Mouse (Mus musculus): ENCODE measurements around the gene Gatad2a. TPM values are rescaled to one million over a fixed set of nuclear protein-coding genes. Genes with fewer than 3 reads are reported as not detected.

Gene Gatad2a
- total and polyA plus RNA-seq, 2 experiments from 2014 or later: 19.3 to 30.1 TPM

- TF ChIP-seq CTCF (IDR thresholded peaks at IDR 0.05): no peak
- Histone ChIP-seq H3K4me1 (ENCODE audit: insufficient read depth, low read length) (peaks cover 20% of the 10 kb centered on the region; the same call in 1 of the 2 replicates), H3K4me2 (ENCODE audit: low read depth, low read length, poor library complexity, severe bottlenecking) (no peak overlapping the region), H3K4me3 (ENCODE audit: low read depth, low read length) (no peak overlapping the region), H3K27ac (ENCODE audit: low read depth, low read length) (no peak overlapping the region), H3K27me3 (ENCODE audit: insufficient read depth, low read length) (no peaks in the 10 kb centered on the region), H3K9ac (replicated peaks; ENCODE audit: low read length, poor library complexity, severe bottlenecking) (no peak overlapping the region), H3K36me3 (ENCODE audit: insufficient read depth, low read length) (0 out of 2 replicates have a peak, but pooled peaks cover 2% of the 10 kb centered on the region), H3K9me3 (ENCODE audit: low read length) (no peaks in the 10 kb centered on the region)
- ATAC-seq (ENCODE audit: low FRiP score) (no peak), DNase-seq (ENCODE audit: low spot score) (no peak)
- WGBS: 90% methylated on average over 2 of the region's 2 CpGs
Measured at GRCm38 (mm10) chr8:69899876-69900275, 96.3 kb downstream of the Gatad2a start.

- no peak for DNase-seq (ENCODE audit: low spot score)
- Histone ChIP-seq H3K27ac (ENCODE audit: low read depth, low read length) (no peak overlapping the region), H3K27me3 (ENCODE audit: insufficient read depth, low read length) (no peaks in the 10 kb centered on the region), H3K4me1 (ENCODE audit: insufficient read depth, low read length) (peaks cover 20% of the 10 kb centered on the region; the same call in 1 of the 2 replicates), H3K36me3 (ENCODE audit: insufficient read depth, low read length) (0 out of 2 replicates have a peak, but pooled peaks cover 2% of the 10 kb centered on the region), H3K9ac (replicated peaks; ENCODE audit: low read length, poor library complexity, severe bottlenecking) (no peak overlapping the region), H3K9me3 (ENCODE audit: low read length) (no peaks in the 10 kb centered on the region), H3K4me3 (ENCODE audit: low read depth, low read length) (no peak overlapping the region), H3K4me2 (ENCODE audit: low read depth, low read length, poor library complexity, severe bottlenecking) (no peak overlapping the region)
- ATAC-seq (ENCODE audit: low FRiP score): no peak
- TF ChIP-seq CTCF (IDR thresholded peaks at IDR 0.05): no peak
- 85% methylated on average over 6 of the region's 6 CpGs for WGBS
Measured at GRCm38 (mm10) chr8:69897857-69898256, 98.3 kb downstream of the Gatad2a start.

DNA sequence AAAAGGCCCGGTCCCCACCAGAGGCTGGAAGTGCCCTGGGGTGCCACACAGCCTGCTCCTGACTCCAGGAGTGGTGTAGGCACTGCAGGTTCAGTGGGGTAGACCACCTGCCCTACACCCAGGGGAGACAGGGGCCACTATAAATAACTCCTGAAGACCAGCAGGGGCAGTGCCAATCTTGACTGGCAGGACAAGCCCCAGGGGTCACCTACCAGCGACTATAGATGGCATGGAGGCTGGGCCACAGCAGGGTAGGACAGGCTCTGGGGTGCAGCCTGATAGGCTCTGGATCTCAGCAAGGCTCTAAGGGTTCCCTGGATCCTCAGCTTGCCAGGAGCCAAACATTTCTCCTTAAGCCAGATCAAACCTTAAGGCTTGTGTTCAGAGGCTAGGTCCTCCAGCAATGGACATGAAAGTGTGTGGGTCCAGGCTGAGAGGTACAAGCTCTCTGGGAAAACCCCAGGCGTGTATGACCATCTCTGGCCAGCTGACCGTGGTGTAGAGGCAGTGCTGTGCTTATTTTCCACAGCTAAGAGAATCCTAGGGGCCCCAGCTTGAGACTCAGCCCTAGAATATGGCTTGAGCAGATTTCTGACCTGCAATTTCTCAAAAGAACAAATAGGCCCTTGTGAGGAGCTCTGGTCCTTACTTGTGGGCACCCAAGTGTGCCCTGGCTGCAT, 100.3 kb downstream of the Gatad2a start:
- no peaks in the 10 kb centered on the region for H3K27me3 ChIP-seq (ENCODE audit: insufficient read depth, low read length)
- 73% methylated on average over 4 of the region's 4 CpGs for WGBS
- DNase-seq (ENCODE audit: low spot score) (no peak), ATAC-seq (ENCODE audit: low FRiP score) (no peak)
- H3K4me3 ChIP-seq (ENCODE audit: low read depth, low read length): no peak overlapping the region
- H3K4me1 ChIP-seq (ENCODE audit: insufficient read depth, low read length): peaks cover 16% of the 10 kb centered on the region; the same call in 1 of the 2 replicates
- H3K36me3 ChIP-seq (ENCODE audit: insufficient read depth, low read length): 0 out of 2 replicates have a peak, but pooled peaks cover 2% of the 10 kb centered on the region
- H3K27ac ChIP-seq (ENCODE audit: low read depth, low read length): no peak overlapping the region
- H3K4me2 ChIP-seq (ENCODE audit: low read depth, low read length, poor library complexity, severe bottlenecking): no peak overlapping the region
- no peak for TF ChIP-seq CTCF (IDR thresholded peaks at IDR 0.05)
- H3K9me3 ChIP-seq (ENCODE audit: low read length): no peaks in the 10 kb centered on the region
- no peak overlapping the region for H3K9ac ChIP-seq (replicated peaks; ENCODE audit: low read length, poor library complexity, severe bottlenecking)

DNA sequence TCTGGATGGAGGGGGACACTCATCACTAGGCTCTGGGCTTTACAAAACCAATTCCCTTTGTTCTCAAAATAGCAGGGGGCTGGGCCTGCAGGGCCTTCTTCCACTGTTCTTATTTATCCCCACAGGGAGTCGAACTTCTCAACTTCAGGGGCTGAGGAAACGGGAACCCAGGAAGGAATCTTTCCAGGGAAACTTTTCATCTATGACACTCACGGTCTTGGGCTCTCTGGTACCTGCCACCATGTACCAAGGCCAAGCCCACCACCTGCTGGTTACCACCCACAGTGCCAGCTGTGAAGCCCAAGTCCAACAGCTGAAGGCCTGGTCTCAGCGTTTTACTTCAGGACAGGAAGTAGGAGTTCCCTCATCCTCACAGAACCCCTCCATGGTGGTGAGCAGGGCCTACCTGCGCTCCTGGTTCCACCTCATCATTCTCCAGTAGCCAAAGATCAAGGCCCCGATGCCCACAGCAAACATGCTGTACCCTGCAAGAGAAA, 101.3 kb downstream of the Gatad2a start:
- no peak for TF ChIP-seq CTCF (IDR thresholded peaks at IDR 0.05)
- 45% methylated on average over 6 of the region's 6 CpGs for WGBS

GRCm38 (mm10) chr8:69893863-69894262, 102.3 kb downstream of the Gatad2a start:
- Histone ChIP-seq H3K36me3 (ENCODE audit: insufficient read depth, low read length) (0 out of 2 replicates have a peak, but pooled peaks cover 2% of the 10 kb centered on the region), H3K27ac (ENCODE audit: low read depth, low read length) (no peak overlapping the region), H3K4me2 (ENCODE audit: low read depth, low read length, poor library complexity, severe bottlenecking) (no peak overlapping the region), H3K27me3 (ENCODE audit: insufficient read depth, low read length) (peaks cover 14% of the 10 kb centered on the region), H3K9me3 (ENCODE audit: low read length) (no peaks in the 10 kb centered on the region), H3K9ac (replicated peaks; ENCODE audit: low read length, poor library complexity, severe bottlenecking) (no peak overlapping the region), H3K4me1 (ENCODE audit: insufficient read depth, low read length) (0 out of 2 replicates have a peak, but pooled peaks cover 2% of the 10 kb centered on the region), H3K4me3 (ENCODE audit: low read depth, low read length) (no peak overlapping the region)
- ATAC-seq (ENCODE audit: low FRiP score) (peak; percentile 39; the same call in 1 of the 2 replicates), DNase-seq (ENCODE audit: low spot score) (peak; percentile 77)
- peak; percentile 72 for TF ChIP-seq CTCF (IDR thresholded peaks at IDR 0.05)
- 25% methylated on average over 17 of the region's 17 CpGs for WGBS

More for the DNA sequence above, 101.3 kb downstream of the Gatad2a start:
- Histone ChIP-seq H3K9ac (replicated peaks; ENCODE audit: low read length, poor library complexity, severe bottlenecking) (no peak overlapping the region), H3K4me2 (ENCODE audit: low read depth, low read length, poor library complexity, severe bottlenecking) (no peak overlapping the region), H3K36me3 (ENCODE audit: insufficient read depth, low read length) (0 out of 2 replicates have a peak, but pooled peaks cover 2% of the 10 kb centered on the region), H3K4me3 (ENCODE audit: low read depth, low read length) (no peak overlapping the region), H3K27ac (ENCODE audit: low read depth, low read length) (no peak overlapping the region), H3K27me3 (ENCODE audit: insufficient read depth, low read length) (peaks cover 7% of the 10 kb centered on the region; the same call in 1 of the 2 replicates), H3K9me3 (ENCODE audit: low read length) (no peaks in the 10 kb centered on the region), H3K4me1 (ENCODE audit: insufficient read depth, low read length) (peaks cover 7% of the 10 kb centered on the region; the same call in 1 of the 2 replicates)
- DNase-seq (ENCODE audit: low spot score) (no peak), ATAC-seq (ENCODE audit: low FRiP score) (no peak)

- Histone ChIP-seq H3K36me3 (ENCODE audit: insufficient read depth, low read length) (no peaks in the 10 kb centered on the region), H3K4me1 (ENCODE audit: insufficient read depth, low read length) (peaks cover 9% of the 10 kb centered on the region; the same call in 1 of the 2 replicates), H3K4me3 (ENCODE audit: low read depth, low read length) (no peak overlapping the region), H3K4me2 (ENCODE audit: low read depth, low read length, poor library complexity, severe bottlenecking) (0 out of 2 replicates have a peak overlapping the region, but pooled peaks have one; percentile 20), H3K27me3 (ENCODE audit: insufficient read depth, low read length) (peaks cover 44% of the 10 kb centered on the region), H3K9ac (replicated peaks; ENCODE audit: low read length, poor library complexity, severe bottlenecking) (0 out of 2 replicates have a peak overlapping the region, but pooled peaks have one; percentile 13), H3K9me3 (ENCODE audit: low read length) (no peaks in the 10 kb centered on the region), H3K27ac (ENCODE audit: low read depth, low read length) (no peak overlapping the region)
- DNase-seq (ENCODE audit: low spot score) (peak; percentile 70), ATAC-seq (ENCODE audit: low FRiP score) (no peak)
- WGBS: 31% methylated on average over 19 of the region's 19 CpGs
- TF ChIP-seq CTCF (IDR thresholded peaks at IDR 0.05): peak; percentile 87
Measured at GRCm38 (mm10) chr8:69890813-69891241, 105.4 kb downstream of the Gatad2a start.

Data from midbrain, postnatal 0 days (tissue).